Mouse (Mus musculus) layer of hippocampus, adult 8-10 months (tissue): Measurements from ENCODE around the gene Anp32e. TPM values are rescaled to one million over a fixed set of nuclear protein-coding genes. Genes with fewer than 3 reads are reported as not detected.
"Not testable (repeated sequence)": the region's sequence is repeated elsewhere in the genome, so short reads cannot be mapped to it uniquely, and the experiment has no call there.

Experiments
- DNase-seq, 2 experiments: peaks; one replicate each; pipeline ENCODE4 v3.0.0; 2022; ENCODE audit warnings: low spot score in 2 of 2
- total RNA-seq, 4 experiments: library from RNA; stranded (reverse); gene quantifications; 2 replicates each; pipeline ENCODE4 v1.2.4; 2022

Anp32e gene
- total RNA-seq, 4 experiments from 2014 or later = 68.6 to 95.5 (median 95.0) TPM

DNA sequence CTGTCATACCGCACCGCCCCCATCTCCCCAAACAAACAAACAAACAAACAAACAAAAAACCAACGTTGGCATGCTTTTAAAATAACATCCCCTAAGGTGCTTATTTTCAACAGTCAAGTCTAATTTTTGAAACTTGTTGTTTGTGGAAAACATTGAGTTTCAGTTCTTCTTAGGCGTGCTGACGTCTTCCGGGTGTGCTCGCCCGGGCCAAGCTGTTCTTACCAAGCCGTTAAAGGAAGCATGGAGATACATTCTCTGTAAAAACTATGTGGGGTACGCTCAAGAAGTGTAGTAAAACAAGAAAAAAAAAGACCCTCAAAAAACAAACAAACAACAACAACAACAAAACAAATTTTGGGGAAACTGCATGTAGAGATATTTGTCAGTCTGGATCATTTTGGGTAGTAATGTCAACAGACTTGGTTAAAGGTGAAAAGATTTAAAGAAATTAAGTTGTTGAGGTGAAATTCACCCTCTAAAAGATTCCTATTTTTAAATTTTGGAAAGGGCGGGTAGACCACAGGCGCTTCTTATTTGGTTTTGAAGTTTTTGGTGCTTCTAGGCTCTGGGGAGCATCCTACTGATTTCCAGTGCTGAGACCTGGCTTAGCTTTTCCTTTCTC, 43.3 kb downstream of the Anp32e start:
- DNase-seq = no peak

DNA sequence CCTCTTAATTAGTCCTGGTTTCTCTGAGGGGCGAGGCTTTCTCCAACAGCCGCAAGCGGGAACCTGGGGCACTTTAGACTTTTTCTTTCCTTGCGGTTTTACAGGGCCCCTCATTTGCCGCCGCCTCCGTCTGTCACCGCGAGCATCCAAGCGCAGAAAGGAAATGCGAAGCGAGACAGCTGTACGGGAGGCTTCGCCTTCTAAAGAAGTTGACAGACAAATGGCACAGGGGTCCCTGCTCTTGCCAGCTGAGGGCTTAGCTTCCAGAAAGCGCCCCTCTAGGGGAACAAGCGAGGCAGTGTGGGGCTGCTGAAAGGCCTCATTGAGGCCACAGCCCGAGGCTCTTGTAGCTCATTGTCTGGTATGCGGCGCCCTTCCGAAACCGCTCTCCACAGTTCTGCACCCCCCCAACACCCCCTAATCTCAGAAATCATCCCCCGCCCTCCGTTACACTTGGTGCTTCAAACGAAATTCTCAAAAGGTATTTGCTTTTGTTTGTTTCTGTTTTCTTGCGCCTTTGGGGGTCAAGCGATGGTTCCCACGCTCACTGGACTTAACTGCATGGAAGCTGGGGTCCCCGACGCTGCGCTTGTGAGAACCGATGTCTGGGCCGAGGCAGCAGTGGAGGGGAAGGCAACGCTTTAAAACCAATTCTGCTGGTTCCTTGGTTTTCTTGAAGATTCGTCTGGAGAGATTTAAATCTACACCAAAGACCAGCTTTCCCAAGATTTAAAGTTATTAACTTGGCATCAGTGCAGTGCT, 44.0 kb downstream of the Anp32e start:
- no peak for DNase-seq

DNA sequence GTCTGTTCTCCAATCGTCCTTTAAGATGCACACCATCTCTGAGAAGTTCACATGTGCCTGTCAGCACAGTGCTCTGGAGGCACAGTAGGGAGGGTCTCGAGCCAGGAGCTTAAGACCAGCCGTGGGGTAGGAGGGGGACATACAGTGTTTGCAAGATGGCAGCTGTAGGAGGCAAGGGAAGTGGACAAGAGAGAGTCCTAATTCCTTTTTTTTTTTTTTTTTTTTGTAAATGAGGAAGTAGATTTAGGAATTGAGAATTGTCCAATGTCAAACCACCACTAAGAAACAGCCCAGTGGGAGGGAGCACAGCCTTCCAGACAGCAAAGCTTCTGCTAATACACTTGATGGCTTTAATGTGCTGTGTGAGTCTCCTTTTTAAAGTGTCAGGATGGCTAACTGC, 48.0 kb downstream of the Anp32e start:
- no peak for DNase-seq

DNA sequence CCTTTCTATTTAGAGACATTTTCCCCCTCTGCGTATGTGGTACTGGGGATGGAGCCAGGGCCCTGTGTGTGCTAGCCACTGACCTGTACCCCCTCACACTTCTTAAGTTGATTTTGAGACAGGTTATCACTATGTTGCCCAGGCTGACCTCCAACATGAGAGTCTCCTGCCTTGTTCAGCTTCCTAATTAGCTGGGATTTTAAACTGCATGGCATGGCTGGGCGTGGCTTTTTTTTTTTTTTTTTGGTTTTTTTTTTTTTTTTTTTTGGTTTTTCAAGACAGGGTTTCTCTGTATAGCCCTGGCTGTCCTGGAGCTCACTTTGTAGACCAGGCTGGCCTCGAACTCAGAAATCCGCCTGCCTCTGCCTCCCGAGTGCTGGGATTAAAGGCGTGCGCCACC, 48.5 kb downstream of the Anp32e start:
- not testable (repeated sequence) for DNase-seq

DNA sequence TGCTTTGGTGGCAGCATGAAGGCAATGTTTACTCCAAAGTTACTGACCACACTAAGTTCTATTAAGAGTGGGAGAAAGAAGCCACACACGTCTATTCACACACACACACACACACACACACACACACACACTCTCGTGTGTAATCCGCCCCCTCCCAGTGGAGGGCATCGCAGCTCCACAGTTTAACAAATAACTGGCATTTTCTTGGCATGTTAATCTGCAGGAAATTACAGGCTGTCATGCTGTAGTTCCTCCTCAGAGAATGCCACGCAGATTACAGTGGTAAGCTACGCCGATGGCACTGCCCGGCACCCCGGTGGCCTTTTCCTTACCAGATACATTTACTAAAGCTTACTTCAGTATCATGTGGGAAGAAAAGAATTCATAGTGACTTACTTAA, 49.2 kb downstream of the Anp32e start:
- DNase-seq = no peak

DNA sequence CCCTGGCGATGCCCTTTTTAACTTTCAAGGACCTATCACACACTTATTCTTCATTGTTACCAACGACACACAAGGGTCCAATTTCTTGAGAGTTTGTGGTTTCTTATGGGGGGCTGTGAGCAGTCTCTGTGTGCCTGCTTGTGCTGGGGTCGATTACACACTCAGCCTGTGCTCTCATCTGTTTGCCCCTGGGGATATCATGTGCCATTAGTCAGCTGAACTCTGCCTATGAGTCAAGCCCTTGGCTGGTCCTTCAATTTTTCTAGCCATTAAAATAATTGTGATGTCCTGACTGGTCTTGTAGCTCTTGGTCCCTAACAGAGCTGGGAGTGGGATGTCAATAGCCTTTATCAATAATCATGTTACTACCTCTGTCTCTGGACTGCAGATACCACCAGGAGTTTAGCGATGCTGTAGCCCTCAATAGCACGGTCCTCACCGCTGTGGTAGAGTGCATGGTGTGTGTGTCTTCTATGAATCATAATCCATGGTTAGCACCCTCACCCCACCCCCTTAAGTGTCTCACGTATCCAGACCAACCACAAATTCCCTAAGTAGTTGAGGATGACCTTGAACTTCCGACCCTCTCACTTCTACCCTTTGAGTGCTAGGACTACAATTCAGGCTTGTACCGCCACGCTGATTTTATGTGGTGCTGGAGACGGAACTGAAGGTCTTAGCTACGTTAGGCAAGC, 51.4 kb downstream of the Anp32e start:
- no peak for DNase-seq

DNA sequence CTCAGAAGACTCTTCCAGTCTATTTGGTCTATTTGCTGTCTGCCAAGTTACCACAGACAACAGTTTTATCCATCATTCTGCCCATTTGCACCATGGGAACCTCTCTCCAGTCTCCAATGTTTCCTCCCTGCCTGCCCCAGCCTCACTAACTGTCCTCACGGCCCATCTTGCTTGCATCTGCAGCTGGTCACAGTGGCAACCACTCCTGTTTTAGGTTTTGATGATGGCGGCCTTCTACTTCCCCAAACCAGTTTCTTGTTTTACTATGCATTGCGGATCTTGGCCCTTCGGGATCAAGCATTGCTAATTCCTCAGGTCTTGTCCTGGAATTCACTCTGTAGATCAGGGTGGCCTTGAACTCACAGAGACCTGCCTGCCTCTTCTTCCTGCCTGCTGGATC, 53.1 kb downstream of the Anp32e start:
- DNase-seq = no peak

DNA sequence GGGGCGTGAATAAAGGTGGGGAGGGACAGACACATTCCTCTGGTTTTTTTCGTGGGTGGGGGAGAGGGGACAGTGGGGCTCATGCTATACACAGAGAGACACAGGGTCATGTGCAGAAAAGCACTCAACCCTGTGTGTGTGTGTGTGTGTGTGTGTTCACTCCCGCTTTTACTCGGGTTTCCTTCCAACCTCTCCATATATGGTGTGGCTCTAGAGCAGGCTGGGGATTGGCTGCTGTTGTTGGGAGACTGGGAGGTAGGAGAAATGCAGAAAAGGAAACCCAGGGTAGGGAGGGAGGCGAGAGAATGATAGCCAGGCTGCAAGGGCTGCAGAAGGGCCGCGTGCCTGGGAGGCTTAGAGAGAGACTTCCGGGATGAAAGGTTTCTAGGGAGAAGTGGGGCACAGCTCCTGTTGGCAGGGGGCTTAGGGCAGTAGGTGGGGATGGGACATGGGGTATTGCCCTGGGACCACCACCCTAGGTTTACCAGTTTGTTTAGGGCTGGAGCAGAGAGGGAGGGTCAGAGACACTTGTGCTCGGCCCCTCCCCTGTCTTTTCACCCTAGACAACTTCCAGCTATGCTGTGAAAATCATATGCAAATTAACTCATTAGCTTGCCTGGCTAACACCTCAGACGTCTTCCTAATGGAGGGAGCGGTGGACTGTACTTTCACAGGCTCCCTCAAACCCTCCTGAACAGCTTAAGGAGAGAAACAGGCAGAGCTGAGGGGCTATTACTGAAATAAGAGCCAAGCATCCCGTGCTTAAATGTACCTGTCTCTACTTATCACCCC, 56.4 kb downstream of the Anp32e start:
- DNase-seq = no peak

DNA sequence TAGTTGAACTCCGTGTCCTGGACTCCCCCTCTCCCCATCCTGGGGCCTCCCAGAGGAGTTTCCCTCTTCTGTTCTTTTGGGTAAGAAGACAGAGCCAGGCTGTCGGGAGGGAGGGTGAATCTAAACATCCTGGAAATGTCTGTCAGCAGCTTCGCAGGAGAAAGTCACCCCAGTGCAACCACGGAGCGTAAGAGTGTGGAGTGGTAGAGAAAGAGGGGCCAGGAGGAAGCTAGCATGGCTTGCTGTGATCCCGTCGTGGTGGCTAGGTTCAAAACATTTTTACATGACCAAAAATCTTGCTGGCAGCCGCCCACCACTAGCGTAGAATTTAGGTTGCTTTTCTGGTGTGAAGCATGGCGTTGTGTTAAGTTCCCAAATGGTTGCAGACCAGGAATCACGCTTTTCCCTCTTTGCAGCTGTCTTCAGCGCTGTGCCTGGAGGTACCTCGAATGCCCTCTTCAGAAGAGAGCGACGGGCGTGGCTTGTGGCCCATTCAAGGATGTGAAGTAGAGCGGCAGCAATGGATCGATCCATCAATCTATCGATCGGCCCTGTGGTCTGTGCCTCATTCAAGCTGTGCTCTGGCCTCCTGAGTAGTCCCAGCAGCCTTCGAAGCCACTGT, 57.1 kb downstream of the Anp32e start:
- no peak for DNase-seq

DNA sequence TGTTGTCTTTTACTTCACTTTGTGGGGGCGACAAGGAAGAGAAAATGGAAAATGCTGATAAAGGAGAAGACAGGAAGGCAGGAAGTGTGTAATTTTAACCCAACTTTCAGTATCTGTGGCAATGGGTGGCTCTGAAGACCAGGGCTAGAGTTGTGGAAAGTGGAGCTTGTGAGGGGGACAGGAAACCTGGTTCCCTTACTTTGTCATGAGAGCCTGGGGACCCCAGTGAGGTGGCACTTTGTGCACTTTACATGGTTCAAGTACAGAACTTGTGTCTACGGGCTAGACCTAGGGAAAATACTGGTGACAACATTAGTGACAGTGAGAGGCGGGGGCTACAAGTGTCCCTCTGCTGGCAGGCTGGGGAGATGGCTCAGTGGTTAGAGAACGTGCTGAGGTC, 57.9 kb downstream of the Anp32e start:
- DNase-seq = no peak

DNA sequence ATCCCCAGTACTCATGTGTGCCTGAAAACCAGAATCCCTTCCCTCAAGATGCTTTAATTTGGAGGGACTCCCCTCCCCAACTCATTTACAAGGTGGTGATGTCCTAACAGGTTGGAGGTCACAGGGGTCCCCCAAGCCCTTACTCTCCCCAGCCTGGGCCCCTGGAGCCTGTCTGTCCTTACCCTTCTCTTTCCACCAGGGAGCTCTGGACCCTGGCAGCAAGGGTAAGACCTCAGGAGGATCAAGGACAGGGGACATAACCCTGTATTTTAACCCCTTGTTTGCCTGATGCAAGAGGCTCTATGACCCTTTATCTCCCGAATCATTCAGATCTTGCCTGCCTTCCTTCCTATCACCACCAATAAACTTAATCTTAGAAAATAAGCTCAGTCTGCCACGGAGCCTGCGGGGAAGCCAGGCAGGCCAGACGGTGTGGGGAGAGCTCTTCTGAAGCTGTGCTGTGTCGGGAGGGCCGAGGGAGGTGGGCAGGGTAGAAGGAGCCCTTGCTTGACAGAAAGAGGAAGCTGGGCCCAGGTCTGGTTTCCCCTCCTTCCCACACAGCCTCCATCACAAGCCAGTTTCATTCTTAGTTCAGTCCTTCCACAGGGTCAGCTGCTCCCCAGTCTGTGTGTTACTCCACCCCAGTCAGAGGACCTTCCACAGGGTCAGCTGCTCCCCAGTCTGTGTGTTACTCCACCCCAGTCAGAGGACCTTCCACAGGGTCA, 58.5 kb downstream of the Anp32e start:
- DNase-seq = no peak

DNA sequence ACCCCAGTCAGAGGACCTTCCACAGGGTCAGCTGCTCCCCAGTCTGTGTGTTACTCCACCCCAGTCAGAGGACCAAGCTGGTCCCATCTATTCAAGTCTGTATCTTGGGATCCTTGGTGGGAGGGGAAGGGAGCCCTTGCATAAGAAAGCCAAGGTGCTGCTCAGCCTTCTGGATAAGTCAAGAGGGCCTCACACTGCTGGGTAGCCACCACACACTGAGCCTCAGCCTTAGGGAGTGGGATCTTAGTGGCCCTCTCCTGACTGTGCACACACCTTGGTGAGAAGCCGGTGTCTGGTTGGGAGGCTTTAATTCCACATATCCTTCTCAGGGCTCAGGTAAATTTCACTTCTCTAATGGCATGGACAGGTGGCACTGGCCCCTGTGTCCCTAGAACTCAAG, 59.1 kb downstream of the Anp32e start:
- DNase-seq = no peak

DNA sequence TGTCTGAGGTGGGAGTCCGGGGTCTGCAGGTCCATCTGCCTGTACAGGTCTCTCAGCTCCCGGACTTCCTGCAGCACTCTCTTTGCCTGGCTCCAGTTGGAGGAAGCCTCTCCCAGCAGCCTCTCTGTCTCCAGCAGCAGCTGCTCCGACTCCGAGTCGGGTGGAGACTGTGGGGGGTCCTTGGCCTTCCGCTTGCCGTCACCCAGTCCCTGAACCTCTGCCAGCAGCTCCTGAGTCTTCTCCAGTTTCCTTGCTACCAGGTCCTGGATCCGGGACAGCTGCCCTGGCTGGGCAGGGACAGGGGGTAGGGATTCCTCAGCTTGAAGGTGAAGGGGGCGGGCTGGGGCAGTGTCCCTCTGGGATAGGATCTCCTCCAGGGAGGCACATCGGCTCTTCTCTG, 59.9 kb downstream of the Anp32e start:
- no peak for DNase-seq

DNA sequence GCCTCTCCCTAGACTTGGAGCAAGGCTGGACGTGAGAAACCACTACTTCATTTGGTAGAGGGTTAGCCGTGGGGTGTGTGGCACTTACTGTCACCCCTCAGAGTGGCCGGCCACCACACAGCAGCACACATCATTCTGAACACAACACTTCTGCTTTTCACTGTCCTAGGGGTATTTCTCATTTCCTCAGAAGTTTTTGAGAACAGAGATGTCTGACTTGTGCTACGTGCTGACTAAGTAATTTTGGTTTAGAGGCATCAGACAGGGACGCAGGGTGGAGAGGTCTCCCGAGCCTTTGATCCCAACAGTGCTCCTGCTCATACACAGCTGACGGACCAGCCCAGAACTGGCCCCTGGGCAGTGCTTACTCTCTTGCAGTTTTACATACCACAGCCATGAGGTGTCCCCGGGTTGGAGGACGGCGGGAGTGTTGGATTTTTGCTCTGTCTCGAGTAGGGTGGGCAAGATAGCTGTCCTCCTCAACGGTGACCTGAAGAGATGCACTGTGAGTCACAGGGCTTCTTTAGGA, 61.4 kb downstream of the Anp32e start:
- DNase-seq = no peak

DNA sequence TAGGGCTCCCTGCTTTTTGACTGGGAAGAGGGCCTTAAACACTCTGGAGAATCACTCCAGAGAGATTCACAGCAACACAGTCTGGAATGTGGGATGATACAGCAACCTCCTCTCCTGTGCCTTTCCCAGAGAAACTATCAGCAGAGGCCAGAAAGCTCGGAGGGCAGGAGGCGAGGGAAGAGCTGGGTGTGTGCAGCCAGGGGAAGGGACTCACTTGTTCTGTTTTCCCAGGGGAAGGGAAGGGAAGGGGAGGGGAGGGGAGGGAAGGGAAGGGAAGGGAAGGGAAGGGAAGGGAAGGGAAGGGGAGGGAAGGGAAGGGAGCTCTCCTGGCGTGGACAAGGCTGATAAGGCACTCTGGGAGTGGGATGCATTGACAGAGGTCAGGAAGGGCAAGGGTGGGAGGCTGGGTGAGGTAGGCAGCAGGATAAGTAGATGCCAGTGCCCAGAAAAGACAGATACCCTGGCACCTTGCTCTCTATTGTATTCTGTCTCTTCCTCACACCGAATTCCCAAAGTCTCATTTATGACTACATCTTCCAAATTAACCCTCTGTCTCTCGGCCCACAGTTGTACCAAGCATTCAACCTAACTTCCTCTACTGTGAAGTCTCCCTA, 64.1 kb downstream of the Anp32e start:
- no peak for DNase-seq

DNA sequence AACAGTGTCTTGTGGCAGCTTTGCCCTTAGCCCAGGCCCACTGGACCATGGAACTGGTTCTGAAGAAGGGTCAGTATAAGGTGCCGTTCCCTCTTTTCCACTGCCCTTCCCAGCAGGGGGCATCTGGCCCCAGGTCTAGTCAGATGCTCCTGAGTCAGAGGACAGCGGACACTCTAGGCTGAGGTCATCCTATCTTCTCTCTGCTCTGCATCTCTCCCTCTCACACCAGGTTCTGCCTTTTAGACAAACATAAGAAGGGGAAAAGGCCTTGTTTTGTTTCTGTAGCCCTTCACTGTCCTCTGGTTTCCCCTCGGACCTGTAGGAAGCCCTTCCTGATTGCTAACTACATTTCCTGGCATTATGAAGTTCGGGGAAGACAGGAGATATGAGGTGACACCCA, 64.8 kb downstream of the Anp32e start:
- DNase-seq = no peak

DNA sequence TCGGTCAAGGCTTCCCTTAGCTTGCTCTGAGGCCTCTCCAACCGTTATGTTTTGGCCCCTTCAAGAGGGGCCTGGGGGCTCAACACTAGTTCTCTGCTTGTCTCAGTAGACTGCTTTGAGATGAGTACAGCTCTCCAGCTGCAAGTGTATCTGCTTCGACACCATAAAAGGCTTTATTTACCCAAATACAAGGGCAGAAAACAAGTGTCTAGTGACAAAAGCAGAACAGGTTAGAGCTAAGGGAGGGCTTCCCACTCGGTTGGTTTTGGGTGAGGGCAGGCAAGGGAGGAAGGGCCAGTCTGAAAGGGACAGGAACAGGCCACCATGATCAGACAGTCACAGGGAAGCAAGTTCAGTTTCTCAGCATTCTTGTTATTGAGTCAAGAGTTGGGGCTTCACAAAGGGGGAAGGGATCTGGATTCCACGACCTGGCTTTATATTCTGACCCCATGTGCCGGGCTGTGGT, 65.4 kb downstream of the Anp32e start:
- DNase-seq = no peak

DNA sequence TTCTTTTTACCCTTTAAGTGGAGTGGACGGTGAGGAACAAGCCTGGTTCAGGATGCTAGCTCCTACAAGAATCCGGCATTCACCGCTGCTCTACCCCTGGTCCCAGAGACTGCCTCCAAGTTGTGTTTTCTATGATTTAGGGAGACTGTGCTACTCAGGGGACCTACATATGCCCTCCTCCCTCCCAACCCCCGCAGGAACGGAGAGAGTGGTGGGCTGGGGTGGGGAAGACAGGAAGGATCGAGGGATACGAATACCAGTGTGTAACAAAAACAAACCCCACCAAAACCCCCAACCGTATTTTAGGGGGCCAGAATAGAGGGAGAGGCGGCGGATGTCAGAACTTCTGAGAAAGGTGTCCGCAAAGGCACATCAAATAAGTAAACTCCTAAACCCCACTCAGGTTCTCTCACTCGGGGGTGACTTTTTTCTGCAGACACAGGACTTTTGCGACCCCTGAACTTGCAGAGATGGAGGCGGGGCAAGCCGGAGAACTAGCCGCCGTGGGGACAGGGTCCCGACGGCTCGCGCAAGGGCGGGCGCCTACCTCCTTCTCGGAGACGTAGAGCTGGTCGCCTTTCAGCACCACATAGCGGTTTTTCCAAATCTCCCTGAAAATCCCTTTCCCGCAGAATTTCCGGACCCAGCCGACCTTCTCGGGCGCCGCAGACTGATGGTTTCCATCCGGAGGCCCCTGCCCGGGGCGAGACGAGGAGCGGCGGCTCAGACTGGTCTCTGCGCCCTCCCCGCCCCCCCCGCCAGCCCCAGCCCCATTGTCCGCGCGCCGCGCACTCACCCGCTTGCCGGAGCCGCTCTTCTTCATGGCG, 66.1 kb downstream of the Anp32e start:
- DNase-seq = no peak

DNA sequence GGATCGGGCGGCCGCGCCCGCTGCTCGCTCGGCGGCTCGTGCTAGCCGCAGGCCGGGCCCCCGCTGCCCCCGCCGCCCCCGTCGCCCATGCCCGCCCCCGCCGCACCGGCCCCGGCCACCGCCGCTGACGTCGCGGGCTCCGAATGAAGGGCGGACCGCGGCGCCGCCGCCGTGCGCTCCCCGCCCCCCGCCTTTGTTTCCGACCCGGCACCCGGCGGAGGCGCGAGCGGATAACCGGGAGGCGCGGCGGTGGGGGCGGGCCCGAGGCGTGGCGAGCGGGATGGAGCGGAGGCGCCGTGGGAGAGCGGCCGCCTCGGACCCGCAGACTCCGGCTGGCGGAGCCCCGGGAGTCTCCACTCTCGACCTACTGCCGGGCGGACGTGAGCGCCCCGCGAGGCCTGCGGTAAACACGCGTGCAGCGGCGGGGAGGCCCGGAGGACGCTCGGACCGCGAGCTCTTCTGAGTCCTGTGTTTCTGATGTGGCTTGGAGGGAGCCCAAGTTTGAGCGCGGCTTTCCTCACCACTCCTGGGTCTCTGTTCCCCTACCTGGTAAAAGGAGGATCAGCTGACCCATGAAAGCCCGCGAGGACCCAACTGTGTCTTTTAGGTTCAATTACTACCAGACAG, 66.9 kb downstream of the Anp32e start, which contains the start of gene Plekho1:
Plekho1 (minus strand) TSS at position 200 of the 627 bp plus-strand sequence.
- DNase-seq = no peak
